Mouse (Mus musculus) kidney, adult 2 months (tissue): Measurements from ENCODE around the gene Rnf121.

Experiments used
- CTCF ChIP-seq: fragments of 200-500 bp; conservative IDR thresholded peaks from 2 replicates; pipeline ENCODE4 v1.5.1; 2011; ENCODE audit warnings: low read depth, mild to moderate bottlenecking, control low read depth, low read length, moderate library complexity, mixed read lengths; ENCODE audit not compliant: insufficient read depth, insufficient read length
- POLR2A ChIP-seq: fragments of 200-500 bp; IDR thresholded peaks from one replicate; pipeline ENCODE4 v1.6.1; 2011; ENCODE audit warnings: low read depth, low read length, control low read depth

DNA sequence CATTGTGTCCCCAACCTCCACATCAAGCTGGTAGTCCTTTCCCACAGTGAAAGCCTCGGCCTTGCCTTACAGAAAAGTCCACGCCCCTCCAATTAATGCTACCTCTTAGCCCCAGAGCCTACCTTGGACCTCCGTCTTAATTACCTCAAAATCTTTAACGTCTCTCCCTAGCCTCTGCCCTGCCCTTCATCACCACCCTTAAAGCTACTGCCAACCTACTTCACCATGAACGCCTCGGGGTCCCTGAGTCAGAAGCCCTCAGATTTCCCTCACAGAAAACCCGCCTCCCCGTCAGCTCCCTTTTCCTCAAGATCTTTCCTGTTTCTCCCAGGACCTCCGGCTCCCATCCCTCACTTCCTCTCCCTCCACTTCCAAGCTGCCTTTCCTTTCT lies 619 bp downstream of the Rnf121 start:
- no peak for TF ChIP-seq POLR2A
- no peak for TF ChIP-seq CTCF
